Mouse (Mus musculus) intestine, embryonic 15.5 days (tissue): ENCODE measurements around the gene Arf5. TPM values are rescaled to one million over a fixed set of nuclear protein-coding genes. Genes with fewer than 3 reads are reported as not detected.

ENCODE experiments used
- ATAC-seq: fragments of 200-750 bp; cut with Nextera tagmentation; 2 replicates; pipeline ENCODE4 v1.8.0; 2017; ENCODE audit warnings: moderate TSS enrichment, moderate library complexity
- H3K27ac ChIP-seq: fragments of 300-500 bp; sonication (generic); 2 replicates; pipeline ENCODE4 v1.5.1; 2015; ENCODE audit warnings: mild to moderate bottlenecking, inconsistent platforms
- H3K27me3 ChIP-seq: fragments of 300-500 bp; sonication (generic); replicated peaks from 2 replicates; pipeline ENCODE4 v1.6.1; 2015; ENCODE audit warnings: inconsistent platforms
- H3K36me3 ChIP-seq: fragments of 300-500 bp; sonication (generic); 2 replicates; pipeline ENCODE4 v1.6.1; 2015; ENCODE audit warnings: inconsistent platforms
- H3K4me1 ChIP-seq: fragments of 300-500 bp; sonication (generic); replicated peaks from 2 replicates; pipeline ENCODE4 v1.6.1; 2015; ENCODE audit warnings: inconsistent platforms
- H3K4me2 ChIP-seq: fragments of 300-500 bp; sonication (generic); replicated peaks from 2 replicates; pipeline ENCODE4 v1.6.1; 2015; ENCODE audit warnings: mild to moderate bottlenecking, inconsistent platforms
- H3K4me3 ChIP-seq: fragments of 300-500 bp; sonication (generic); replicated peaks from 2 replicates; pipeline ENCODE4 v1.5.1; 2015; ENCODE audit warnings: inconsistent platforms
- H3K9ac ChIP-seq: fragments of 300-500 bp; sonication (generic); 2 replicates; pipeline ENCODE4 v1.6.1; 2015; ENCODE audit warnings: inconsistent platforms
- H3K9me3 ChIP-seq: fragments of 300-500 bp; sonication (generic); 2 replicates; pipeline ENCODE4 v1.6.1; 2016; ENCODE audit warnings: inconsistent platforms
- WGBS: fragments of 180-500 bp; shearing (Covaris S2); methylation state at CpG from one replicate; pipeline ENCODE4 v1.1.7; 2015; 5-methylcytosine and 5-hydroxymethylcytosine counted together
- polyA plus RNA-seq: library from polyadenylated mRNA; unstranded; fragments of >200 nt; fragmentation: Nextera tagmentation; extraction: Ambion mirVana; gene quantifications from 2 replicates; pipeline ENCODE4 v1.2.1, GENCODE M21; 2015

Arf5 gene
- 267 and 282 TPM in 2 replicates for polyA plus RNA-seq

- ATAC-seq = peak; percentile 82
- no peaks in the 10 kb centered on the region for H3K27me3 ChIP-seq
- no peaks in the 10 kb centered on the region for H3K9me3 ChIP-seq
- peak within 1 kb of the TSS; percentile 87 for H3K4me2 ChIP-seq
- peak within 1 kb of the TSS; percentile 92 for H3K9ac ChIP-seq
- peak within 1 kb of the TSS; percentile 90 for H3K4me3 ChIP-seq
- peak within 1 kb of the TSS; percentile 83 for H3K27ac ChIP-seq
- H3K4me1 ChIP-seq = peaks cover 31% of the 10 kb centered on the region
- 1% methylated on average over 26 of the region's 42 CpGs for WGBS
- H3K36me3 ChIP-seq = peaks cover 15% of the 10 kb centered on the region; the same call in 1 of the 2 replicates
Observed at GRCm38 (mm10) chr6:28423313-28423712, at the start of gene Arf5. Gene Arf5 (plus strand): TSS chr6:28423560.

GRCm38 (mm10) chr6:28381983-28382382 lies 41.4 kb upstream of the Arf5 start:
- Histone ChIP-seq H3K4me1 (no peaks in the 10 kb centered on the region), H3K27me3 (no peaks in the 10 kb centered on the region), H3K4me2 (no peak overlapping the region), H3K27ac (no peak overlapping the region), H3K9me3 (no peaks in the 10 kb centered on the region), H3K9ac (no peak overlapping the region), H3K36me3 (no peaks in the 10 kb centered on the region), H3K4me3 (no peak overlapping the region)
- 38% methylated on average over 4 of the region's 4 CpGs for WGBS
- ATAC-seq = no peak

DNA sequence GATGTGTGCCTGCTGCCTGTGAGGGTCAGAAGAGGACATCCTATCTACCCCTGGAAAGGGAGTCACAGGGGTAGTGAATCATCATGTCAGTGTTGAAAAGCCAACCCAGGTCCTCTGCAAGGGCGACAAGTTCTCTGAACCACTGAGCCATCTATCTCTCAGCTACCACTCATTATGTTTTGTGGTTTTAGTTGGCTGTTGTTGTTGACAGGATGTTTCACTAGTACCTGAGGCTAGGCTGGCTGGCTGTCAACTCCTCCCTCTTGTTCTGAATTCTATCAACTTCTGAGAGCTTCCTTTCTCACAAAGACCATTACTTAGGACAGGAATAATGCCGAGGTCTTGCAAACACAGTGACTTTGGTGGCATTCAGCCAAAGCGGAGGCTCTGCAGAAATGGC lies 38.2 kb upstream of the Arf5 start:
- Histone ChIP-seq H3K9me3 (no peaks in the 10 kb centered on the region), H3K27me3 (no peaks in the 10 kb centered on the region), H3K36me3 (no peaks in the 10 kb centered on the region), H3K9ac (no peak overlapping the region), H3K4me2 (no peak overlapping the region), H3K4me3 (no peak overlapping the region), H3K4me1 (no peaks in the 10 kb centered on the region), H3K27ac (no peak overlapping the region)
- 83% methylated on average over 3 of the region's 3 CpGs for whole genome bisulfite sequencing
- no peak for ATAC-seq

DNA sequence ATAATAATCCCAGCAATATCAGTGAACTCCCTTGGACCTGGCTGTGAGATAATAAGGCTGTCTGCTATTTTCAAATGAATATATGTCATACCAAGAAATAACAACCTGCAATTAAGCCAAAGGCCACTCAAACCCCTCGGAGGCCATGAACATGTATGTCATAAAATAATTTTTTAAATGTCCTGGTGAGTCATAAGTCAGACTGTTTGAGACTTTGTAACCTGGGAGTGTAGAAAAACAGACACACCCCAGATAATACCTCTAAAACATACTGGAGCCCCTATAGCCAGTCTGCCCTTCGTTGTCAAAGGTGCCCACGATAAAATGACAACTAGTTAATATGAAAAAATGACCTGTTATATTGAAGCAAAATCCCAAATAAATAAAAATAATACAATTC lies 34.3 kb upstream of the Arf5 start:
- peak; percentile 90 for ATAC-seq
- no peak overlapping the region for H3K9ac ChIP-seq
- H3K36me3 ChIP-seq = no peaks in the 10 kb centered on the region
- no peak overlapping the region for H3K27ac ChIP-seq
- no peak overlapping the region for H3K4me3 ChIP-seq
- no peak overlapping the region for H3K4me2 ChIP-seq
- H3K27me3 ChIP-seq = no peaks in the 10 kb centered on the region
- no peaks in the 10 kb centered on the region for H3K9me3 ChIP-seq
- 63% methylated on average over 3 of the region's 3 CpGs for WGBS
- no peaks in the 10 kb centered on the region for H3K4me1 ChIP-seq

GRCm38 (mm10) chr6:28396051-28396852 lies 27.1 kb upstream of the Arf5 start:
- H3K4me1 ChIP-seq = 0 out of 2 replicates have a peak, but pooled peaks cover 3% of the 10 kb centered on the region
- H3K27ac ChIP-seq = no peak overlapping the region
- WGBS = 38% methylated on average over 15 of the region's 15 CpGs
- 0 out of 2 replicates have a peak, but pooled peaks cover 12% of the 10 kb centered on the region for H3K27me3 ChIP-seq
- H3K4me2 ChIP-seq = peak overlapping the region; percentile 73; the same call in 1 of the 2 replicates
- ATAC-seq = no peak
- H3K9ac ChIP-seq = no peak overlapping the region
- no peaks in the 10 kb centered on the region for H3K9me3 ChIP-seq
- no peak overlapping the region; the same call in 1 of the 2 replicates for H3K4me3 ChIP-seq
- H3K36me3 ChIP-seq = no peaks in the 10 kb centered on the region

- H3K36me3 ChIP-seq = no peaks in the 10 kb centered on the region
- 5% methylated on average over 19 of the region's 19 CpGs for WGBS
- H3K9me3 ChIP-seq = no peaks in the 10 kb centered on the region
- no peak for ATAC-seq
- 0 out of 2 replicates have a peak, but pooled peaks cover 12% of the 10 kb centered on the region for H3K27me3 ChIP-seq
- H3K4me3 ChIP-seq = peak overlapping the region; percentile 34
- H3K4me2 ChIP-seq = peak overlapping the region; percentile 73
- 0 out of 2 replicates have a peak, but pooled peaks cover 3% of the 10 kb centered on the region for H3K4me1 ChIP-seq
- H3K9ac ChIP-seq = no peak overlapping the region
- H3K27ac ChIP-seq = no peak overlapping the region
Observed at GRCm38 (mm10) chr6:28396853-28397457, 26.4 kb upstream of the Arf5 start.

DNA sequence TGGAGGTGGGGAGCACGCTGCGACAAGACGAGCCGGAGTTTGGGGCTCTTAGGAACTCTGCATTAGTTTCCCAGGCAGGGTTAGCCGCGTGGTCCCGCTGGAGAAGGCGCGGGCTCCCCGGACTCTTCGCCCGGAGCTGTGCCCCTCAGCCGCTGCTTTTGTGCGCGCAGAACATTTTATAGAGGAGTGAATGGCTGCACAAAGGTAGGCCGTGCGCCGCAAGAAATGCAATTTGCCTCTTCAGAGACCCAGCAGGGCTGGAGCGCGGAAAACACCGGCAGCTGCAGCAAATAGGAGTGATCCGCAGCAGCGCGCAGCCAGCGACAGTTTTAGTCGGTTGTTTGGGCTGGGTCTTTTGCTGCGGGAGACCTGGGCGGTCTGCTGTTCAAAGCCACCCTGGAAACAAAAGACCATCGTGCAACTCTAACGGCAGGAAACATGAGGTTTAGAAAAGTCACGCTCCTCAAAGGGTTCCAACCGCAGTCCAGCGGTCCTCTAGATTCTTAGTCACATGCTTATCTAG lies 25.6 kb upstream of the Arf5 start, which contains the start of gene Zfp800:
TSS of gene Zfp800 (minus strand) at position 325 of the 523 bp plus-strand sequence.
- Histone ChIP-seq H3K4me3 (peak within 1 kb of the TSS; percentile 34), H3K9ac (no peak within 1 kb of the TSS), H3K27me3 (0 out of 2 replicates have a peak, but pooled peaks cover 12% of the 10 kb centered on the region), H3K4me2 (peak within 1 kb of the TSS; percentile 73), H3K36me3 (no peaks in the 10 kb centered on the region), H3K9me3 (no peaks in the 10 kb centered on the region), H3K4me1 (0 out of 2 replicates have a peak, but pooled peaks cover 3% of the 10 kb centered on the region), H3K27ac (no peak within 1 kb of the TSS)
- 2% methylated on average over 33 of the region's 33 CpGs for WGBS
- ATAC-seq = peak; percentile 61; the same call in 1 of the 2 replicates

- ATAC-seq = no peak
- no peak overlapping the region for H3K27ac ChIP-seq
- H3K36me3 ChIP-seq = no peaks in the 10 kb centered on the region
- WGBS = 85% methylated on average over 3 of the region's 3 CpGs
- no peak overlapping the region for H3K9ac ChIP-seq
- H3K4me2 ChIP-seq = no peak overlapping the region
- no peaks in the 10 kb centered on the region for H3K9me3 ChIP-seq
- no peak overlapping the region for H3K4me3 ChIP-seq
- 0 out of 2 replicates have a peak, but pooled peaks cover 3% of the 10 kb centered on the region for H3K4me1 ChIP-seq
- H3K27me3 ChIP-seq = 0 out of 2 replicates have a peak, but pooled peaks cover 12% of the 10 kb centered on the region
Observed at GRCm38 (mm10) chr6:28398726-28399125, 24.6 kb upstream of the Arf5 start.

DNA sequence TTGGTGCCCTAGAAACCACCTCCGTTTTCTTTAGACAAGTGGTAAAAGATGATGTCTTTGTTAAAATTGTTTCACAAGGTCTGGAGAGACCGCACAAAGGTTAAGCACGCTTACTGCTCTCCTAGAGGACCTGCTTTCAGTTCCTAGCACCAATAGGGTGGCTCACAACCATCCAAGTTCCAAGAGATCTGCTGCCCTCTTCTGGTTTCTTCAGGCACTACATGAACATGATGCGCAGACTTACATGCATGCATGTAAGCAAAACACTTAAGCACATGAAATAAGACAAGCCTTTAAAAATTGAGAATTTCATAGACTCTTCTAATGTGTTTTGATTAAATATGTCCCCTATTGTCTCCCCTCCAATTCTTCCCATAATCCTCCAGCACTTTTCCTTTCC lies 23.6 kb upstream of the Arf5 start:
- WGBS = 88% methylated on average over 4 of the region's 4 CpGs
- H3K27ac ChIP-seq = no peak overlapping the region
- H3K27me3 ChIP-seq = 0 out of 2 replicates have a peak, but pooled peaks cover 12% of the 10 kb centered on the region
- H3K4me3 ChIP-seq = no peak overlapping the region
- H3K9me3 ChIP-seq = no peaks in the 10 kb centered on the region
- H3K4me2 ChIP-seq = no peak overlapping the region
- 0 out of 2 replicates have a peak, but pooled peaks cover 3% of the 10 kb centered on the region for H3K4me1 ChIP-seq
- no peak for ATAC-seq
- H3K9ac ChIP-seq = no peak overlapping the region
- no peaks in the 10 kb centered on the region for H3K36me3 ChIP-seq

DNA sequence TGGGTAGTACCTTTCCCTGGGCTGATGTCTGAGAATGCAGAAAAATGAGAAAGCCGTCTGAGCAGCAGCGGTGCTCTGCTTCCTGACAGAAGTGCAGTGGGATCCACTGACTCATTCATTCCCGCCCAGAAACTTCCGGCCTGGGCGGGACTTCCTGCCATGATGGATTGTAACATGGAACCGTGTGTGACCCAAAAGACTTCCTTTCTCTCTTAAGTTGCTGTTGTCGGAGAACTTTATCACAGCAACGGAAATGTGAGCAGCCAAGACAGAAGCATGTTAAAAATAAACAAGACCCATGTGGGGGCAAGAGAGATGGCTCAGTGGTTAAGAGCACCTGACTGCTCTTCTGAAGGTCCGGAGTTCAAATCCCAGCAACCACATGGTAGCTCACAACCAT lies 13.3 kb upstream of the Arf5 start:
- H3K36me3 ChIP-seq = no peaks in the 10 kb centered on the region
- no peak overlapping the region for H3K4me2 ChIP-seq
- no peak overlapping the region for H3K9ac ChIP-seq
- H3K4me1 ChIP-seq = no peaks in the 10 kb centered on the region
- no peaks in the 10 kb centered on the region for H3K9me3 ChIP-seq
- no peaks in the 10 kb centered on the region for H3K27me3 ChIP-seq
- 73% methylated on average over 9 of the region's 9 CpGs for WGBS
- no peak overlapping the region for H3K4me3 ChIP-seq
- ATAC-seq = no peak
- no peak overlapping the region for H3K27ac ChIP-seq

GRCm38 (mm10) chr6:28411236-28411635 lies 12.1 kb upstream of the Arf5 start:
- no peak overlapping the region for H3K9ac ChIP-seq
- H3K27me3 ChIP-seq = no peaks in the 10 kb centered on the region
- H3K27ac ChIP-seq = no peak overlapping the region
- H3K9me3 ChIP-seq = no peaks in the 10 kb centered on the region
- H3K4me1 ChIP-seq = no peaks in the 10 kb centered on the region
- no peaks in the 10 kb centered on the region for H3K36me3 ChIP-seq
- no peak overlapping the region for H3K4me3 ChIP-seq
- ATAC-seq = no peak
- WGBS = 71% methylated on average over 2 of the region's 2 CpGs
- H3K4me2 ChIP-seq = no peak overlapping the region

GRCm38 (mm10) chr6:28416981-28417380 lies 6.4 kb upstream of the Arf5 start:
- H3K4me1 ChIP-seq = peaks cover 17% of the 10 kb centered on the region
- no peak for ATAC-seq
- no peaks in the 10 kb centered on the region for H3K27me3 ChIP-seq
- no peak overlapping the region for H3K27ac ChIP-seq
- H3K9ac ChIP-seq = no peak overlapping the region
- H3K9me3 ChIP-seq = no peaks in the 10 kb centered on the region
- H3K4me3 ChIP-seq = no peak overlapping the region
- H3K4me2 ChIP-seq = no peak overlapping the region
- 71% methylated on average over 4 of the region's 4 CpGs for WGBS
- peaks cover 12% of the 10 kb centered on the region; the same call in 1 of the 2 replicates for H3K36me3 ChIP-seq
